Mouse (Mus musculus) right cerebral cortex, postnatal 4 days (tissue): ENCODE results near the gene Zzz3.
"Not testable (repeated sequence)": the region's sequence is repeated elsewhere in the genome, so short reads cannot be mapped to it uniquely, and the experiment has no call there.

Experiments
- DNase-seq: peaks from one replicate; pipeline ENCODE4 v3.0.0-alpha.2; 2022

The Zzz3 gene

GRCm38 (mm10) chr3:152401964-152402670, 6.8 kb downstream of the Zzz3 start:
- DNase-seq = no peak

GRCm38 (mm10) chr3:152402671-152403066, 7.4 kb downstream of the Zzz3 start:
- no peak for DNase-seq

- DNase-seq = no peak
Observed at GRCm38 (mm10) chr3:152403827-152404226, 8.6 kb downstream of the Zzz3 start.

- no peak for DNase-seq
Observed at GRCm38 (mm10) chr3:152405420-152405819, 10.1 kb downstream of the Zzz3 start.

GRCm38 (mm10) chr3:152405978-152406640, 10.8 kb downstream of the Zzz3 start:
- DNase-seq = no peak

GRCm38 (mm10) chr3:152410980-152411551, 15.8 kb downstream of the Zzz3 start:
- DNase-seq = no peak

- no peak for DNase-seq
Observed at GRCm38 (mm10) chr3:152412362-152412761, 17.1 kb downstream of the Zzz3 start.

GRCm38 (mm10) chr3:152428925-152429324, 33.7 kb downstream of the Zzz3 start:
- no peak for DNase-seq

- no peak for DNase-seq
Observed at GRCm38 (mm10) chr3:152432677-152433076, 37.4 kb downstream of the Zzz3 start.

GRCm38 (mm10) chr3:152435590-152435989, 40.3 kb downstream of the Zzz3 start:
- no peak for DNase-seq

GRCm38 (mm10) chr3:152438068-152438467, 42.8 kb downstream of the Zzz3 start:
- no peak for DNase-seq

GRCm38 (mm10) chr3:152442795-152443194, 47.5 kb downstream of the Zzz3 start:
- no peak for DNase-seq

- DNase-seq = no peak
Observed at GRCm38 (mm10) chr3:152444114-152444513, 48.8 kb downstream of the Zzz3 start.

- DNase-seq = no peak
Observed at GRCm38 (mm10) chr3:152446966-152447365, 51.7 kb downstream of the Zzz3 start.

GRCm38 (mm10) chr3:152453163-152453562, 57.9 kb downstream of the Zzz3 start:
- no peak for DNase-seq

- no peak for DNase-seq
Observed at GRCm38 (mm10) chr3:152457308-152458035, 62.2 kb downstream of the Zzz3 start.

- DNase-seq = not testable (repeated sequence)
Observed at GRCm38 (mm10) chr3:152458875-152459274, 63.6 kb downstream of the Zzz3 start.

- no peak for DNase-seq
Observed at GRCm38 (mm10) chr3:152460802-152461201, 65.5 kb downstream of the Zzz3 start.

GRCm38 (mm10) chr3:152462038-152462547, 66.8 kb downstream of the Zzz3 start:
- no peak for DNase-seq

GRCm38 (mm10) chr3:152462900-152463299, 67.6 kb downstream of the Zzz3 start:
- no peak for DNase-seq

- no peak for DNase-seq
Observed at GRCm38 (mm10) chr3:152464462-152464861, 69.2 kb downstream of the Zzz3 start.

GRCm38 (mm10) chr3:152465338-152465737, 70.1 kb downstream of the Zzz3 start:
- DNase-seq = no peak

- no peak for DNase-seq
Observed at GRCm38 (mm10) chr3:152466849-152467248, 71.6 kb downstream of the Zzz3 start.
